ENCODE assay signal across 8 mouse cellular contexts in the genomic region with DNA sequence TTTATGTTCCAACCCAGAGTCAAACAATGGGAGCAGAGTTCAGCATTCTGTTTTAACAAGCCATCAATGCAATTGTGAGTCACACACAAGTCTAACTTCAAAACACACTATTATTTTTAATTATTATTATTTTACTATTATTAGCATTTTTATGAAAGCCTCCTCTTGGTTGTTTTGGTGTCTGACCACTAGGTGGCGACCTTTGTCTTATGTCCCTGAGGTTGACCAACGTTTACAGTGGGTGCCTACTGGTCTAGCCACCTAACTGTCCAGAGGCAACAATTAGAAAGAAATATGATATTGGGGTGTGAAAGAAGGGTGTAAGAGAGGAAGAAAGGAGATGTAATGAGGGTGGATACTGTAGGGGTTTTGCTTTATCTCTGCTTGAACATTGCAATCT.
DNase-seq lines count a peak whose midpoint lies in the region; ATAC-seq lines count a peak whose summit lies in the region.

No protein-coding gene starts in this region.

- peak; percentile 27 for DNase-seq in hindbrain, embryonic 11.5 days (ENCODE audit: low spot score)
- DNase-seq in 3134 (ENCODE audit: extremely low read depth, insufficient read length, low spot score): peak; percentile 1
- DNase-seq in ES-CJ7 (ENCODE audit: low read depth, low spot score): peak; percentile 16
- peak; percentile 14 for DNase-seq in embryonic facial prominence, embryonic 14.5 days (ENCODE audit: low spot score)
- no peak for DNase-seq in ovary, postnatal 36 days (ENCODE audit: low spot score)
- DNase-seq in midbrain, embryonic 11.5 days (ENCODE audit: low spot score, missing footprints): no peak

- ATAC-seq in hindbrain, embryonic 11.5 days (ENCODE audit: low FRiP score): no peak
- no peak for ATAC-seq in hindbrain, embryonic 13.5 days (ENCODE audit: low FRiP score)
- no peak for ATAC-seq in embryonic facial prominence, embryonic 14.5 days (ENCODE audit: low read depth)
- ATAC-seq in megakaryocyte progenitor cell, adult 5-6 weeks (replicated peaks; ENCODE audit: poor library complexity): no peak
- ATAC-seq in midbrain, embryonic 11.5 days (ENCODE audit: low FRiP score): no peak

- H3K4me1 ChIP-seq in hindbrain, embryonic 11.5 days (replicated peaks; ENCODE audit: control insufficient read depth, insufficient read depth, low read length): no peaks in the 10 kb centered on the region
- no peaks in the 10 kb centered on the region for H3K4me1 ChIP-seq in hindbrain, embryonic 13.5 days (replicated peaks)
- H3K4me1 ChIP-seq in embryonic facial prominence, embryonic 14.5 days (ENCODE audit: control insufficient read depth, insufficient read depth, low read length): no peaks in the 10 kb centered on the region
- H3K4me1 ChIP-seq in midbrain, embryonic 11.5 days (ENCODE audit: control insufficient read depth, insufficient read depth, low read length): no peaks in the 10 kb centered on the region

- no peaks in the 10 kb centered on the region for H3K27me3 ChIP-seq in hindbrain, embryonic 11.5 days (ENCODE audit: control insufficient read depth, insufficient read depth, low read length)
- no peaks in the 10 kb centered on the region for H3K27me3 ChIP-seq in hindbrain, embryonic 13.5 days
- no peaks in the 10 kb centered on the region for H3K27me3 ChIP-seq in embryonic facial prominence, embryonic 14.5 days (replicated peaks; ENCODE audit: control insufficient read depth, insufficient read depth, low read length)
- H3K27me3 ChIP-seq in midbrain, embryonic 11.5 days (ENCODE audit: control insufficient read depth, insufficient read depth, low read length): no peaks in the 10 kb centered on the region

- 9% methylated on average over 2 of the region's 2 CpGs for WGBS in hindbrain, embryonic 11.5 days
- WGBS in hindbrain, embryonic 13.5 days: 3% methylated on average over 2 of the region's 2 CpGs
- WGBS in embryonic facial prominence, embryonic 14.5 days: 7% methylated on average over 2 of the region's 2 CpGs
- 5% methylated on average over 2 of the region's 2 CpGs for WGBS in midbrain, embryonic 11.5 days

- H3K4me3 ChIP-seq in hindbrain, embryonic 11.5 days (ENCODE audit: low read depth, low read length): no peak overlapping the region
- H3K4me3 ChIP-seq in hindbrain, embryonic 13.5 days: no peak overlapping the region
- H3K4me3 ChIP-seq in embryonic facial prominence, embryonic 14.5 days (ENCODE audit: low read depth, low read length): no peak overlapping the region
- no peak overlapping the region for H3K4me3 ChIP-seq in midbrain, embryonic 11.5 days (ENCODE audit: low read depth, low read length)

- no peak overlapping the region for H3K27ac ChIP-seq in hindbrain, embryonic 11.5 days (ENCODE audit: low read depth, low read length)
- no peak overlapping the region for H3K27ac ChIP-seq in hindbrain, embryonic 13.5 days
- H3K27ac ChIP-seq in embryonic facial prominence, embryonic 14.5 days (replicated peaks; ENCODE audit: low read depth, low read length): no peak overlapping the region
- no peak overlapping the region for H3K27ac ChIP-seq in midbrain, embryonic 11.5 days (ENCODE audit: low read depth, low read length)

- no peaks in the 10 kb centered on the region for H3K36me3 ChIP-seq in hindbrain, embryonic 11.5 days (ENCODE audit: control insufficient read depth, insufficient read depth, low read length)
- H3K36me3 ChIP-seq in hindbrain, embryonic 13.5 days: no peaks in the 10 kb centered on the region
- H3K36me3 ChIP-seq in embryonic facial prominence, embryonic 14.5 days (ENCODE audit: control insufficient read depth, insufficient read depth, low read length): no peaks in the 10 kb centered on the region
- H3K36me3 ChIP-seq in midbrain, embryonic 11.5 days (ENCODE audit: control insufficient read depth, insufficient read depth, low read length): no peaks in the 10 kb centered on the region

- H3K4me2 ChIP-seq in hindbrain, embryonic 11.5 days (replicated peaks; ENCODE audit: low read depth, low read length): no peak overlapping the region
- H3K4me2 ChIP-seq in hindbrain, embryonic 13.5 days: no peak overlapping the region
- no peak overlapping the region for H3K4me2 ChIP-seq in embryonic facial prominence, embryonic 14.5 days (ENCODE audit: low read depth, low read length)
- no peak overlapping the region for H3K4me2 ChIP-seq in midbrain, embryonic 11.5 days

- H3K9ac ChIP-seq in hindbrain, embryonic 11.5 days (ENCODE audit: low read depth, low read length): no peak overlapping the region
- no peak overlapping the region for H3K9ac ChIP-seq in hindbrain, embryonic 13.5 days
- H3K9ac ChIP-seq in embryonic facial prominence, embryonic 14.5 days (ENCODE audit: low read depth, low read length): no peak overlapping the region
- H3K9ac ChIP-seq in midbrain, embryonic 11.5 days (ENCODE audit: low read length): no peak overlapping the region

- no peaks in the 10 kb centered on the region for H3K9me3 ChIP-seq in hindbrain, embryonic 11.5 days (ENCODE audit: control insufficient read depth, low read length)
- no peaks in the 10 kb centered on the region for H3K9me3 ChIP-seq in hindbrain, embryonic 13.5 days
- no peaks in the 10 kb centered on the region for H3K9me3 ChIP-seq in embryonic facial prominence, embryonic 14.5 days (ENCODE audit: control insufficient read depth, low read length)
- H3K9me3 ChIP-seq in midbrain, embryonic 11.5 days (ENCODE audit: control insufficient read depth, low read length): no peaks in the 10 kb centered on the region

Comparison
In these comparisons a context has a peak if more than half of its experiments do, and no peak if none do; other contexts are left out.
1. DNase-seq: peak in hindbrain, embryonic 11.5 days (single experiment), 3134 (single experiment), ES-CJ7 (single experiment) and embryonic facial prominence, embryonic 14.5 days (single experiment); none in ovary, postnatal 36 days (single experiment) and midbrain, embryonic 11.5 days (single experiment).